Mouse (Mus musculus) fibroblast of lung, adult 2 months (primary cell): Measurements from ENCODE around the gene Pkdcc.

ENCODE experiments used
- DNase-seq: peaks from one replicate; pipeline ENCODE4 v3.0.0-alpha.2; 2011; ENCODE audit warnings: low read depth

Gene Pkdcc

GRCm38 (mm10) chr17:83214674-83215528 is at the start of gene Pkdcc:
Gene Pkdcc (plus strand): TSS chr17:83215292.
- DNase-seq, result peak; percentile 40

- DNase-seq, result no peak
Observed at GRCm38 (mm10) chr17:83166195-83166594, 48.9 kb upstream of the Pkdcc start.

DNA sequence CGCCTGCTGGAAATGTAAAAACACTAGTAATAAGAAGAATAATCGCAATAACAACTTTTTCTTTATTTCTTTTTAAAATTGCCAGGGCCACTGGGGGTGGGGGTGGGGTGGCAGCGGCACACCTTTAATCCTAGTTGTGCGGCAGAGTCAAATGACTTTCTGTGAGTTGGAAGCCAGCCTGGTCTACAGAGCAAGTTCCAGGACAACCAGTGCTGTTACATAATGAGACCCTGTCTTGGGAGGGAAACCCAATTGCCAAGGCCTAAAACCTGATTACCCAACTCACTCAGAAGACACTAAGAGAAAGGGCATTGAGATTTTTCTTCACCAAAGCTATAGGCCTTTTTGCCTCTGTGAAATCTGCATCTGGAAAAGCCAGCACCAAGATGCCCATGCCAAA is 38.9 kb upstream of the Pkdcc start:
- DNase-seq, result no peak

- no peak for DNase-seq
Observed at GRCm38 (mm10) chr17:83178483-83179150, 36.5 kb upstream of the Pkdcc start.

DNA sequence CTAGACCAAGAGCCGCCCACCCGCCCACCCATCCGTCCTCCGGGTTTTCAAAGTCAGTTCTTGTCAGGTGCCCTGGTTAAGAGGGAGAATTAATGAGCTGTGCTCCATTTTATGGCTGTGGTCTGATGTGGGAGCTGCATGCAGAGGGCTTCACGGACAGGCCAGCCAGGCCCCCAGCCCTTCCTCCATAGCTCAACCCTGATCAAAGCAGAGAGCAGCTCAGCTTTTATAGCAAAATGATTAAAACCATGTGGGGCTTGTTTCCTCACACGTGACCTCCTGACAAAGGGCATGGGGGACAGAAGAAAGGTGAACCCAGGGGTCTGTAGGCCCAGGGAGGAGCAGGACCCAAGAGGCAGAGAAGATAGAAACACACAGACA is 36.0 kb upstream of the Pkdcc start:
- no peak for DNase-seq

DNA sequence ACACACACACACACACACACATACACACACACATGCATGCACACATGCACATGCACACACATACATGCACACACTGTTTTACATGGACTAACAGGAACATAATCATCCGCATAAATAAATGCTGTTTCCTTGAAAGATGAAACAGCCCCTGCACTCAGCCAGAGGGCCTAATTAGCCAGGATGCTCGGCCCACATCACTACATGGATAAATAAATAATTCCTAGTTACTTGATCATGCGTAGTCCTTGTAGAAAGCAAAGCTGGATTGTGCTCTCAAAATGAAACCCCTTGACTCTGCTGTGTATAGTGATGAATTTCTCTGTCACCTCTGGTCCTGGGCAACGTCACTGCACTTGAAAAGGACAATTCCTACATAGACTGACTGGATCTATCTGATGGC is 35.5 kb upstream of the Pkdcc start:
- DNase-seq, result no peak

DNA sequence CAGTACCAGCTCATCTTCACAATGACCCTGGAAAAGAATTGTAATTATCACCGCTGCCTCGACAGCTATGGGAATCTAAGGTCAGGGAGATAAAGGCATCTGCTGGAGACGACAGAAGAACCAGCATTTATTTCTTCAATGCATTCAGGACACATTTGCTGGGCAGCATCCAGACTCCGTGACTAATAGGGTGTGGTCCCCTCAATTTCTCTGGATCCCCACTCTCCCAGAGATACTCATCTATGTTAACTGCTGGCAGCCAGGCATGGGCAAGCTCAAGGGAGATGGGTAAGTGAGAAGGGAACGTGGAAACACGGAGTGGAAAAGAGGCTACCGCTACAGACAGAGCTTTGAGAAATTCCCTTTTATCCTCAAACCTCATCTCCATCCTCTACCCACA is 34.0 kb upstream of the Pkdcc start:
- no peak for DNase-seq

DNA sequence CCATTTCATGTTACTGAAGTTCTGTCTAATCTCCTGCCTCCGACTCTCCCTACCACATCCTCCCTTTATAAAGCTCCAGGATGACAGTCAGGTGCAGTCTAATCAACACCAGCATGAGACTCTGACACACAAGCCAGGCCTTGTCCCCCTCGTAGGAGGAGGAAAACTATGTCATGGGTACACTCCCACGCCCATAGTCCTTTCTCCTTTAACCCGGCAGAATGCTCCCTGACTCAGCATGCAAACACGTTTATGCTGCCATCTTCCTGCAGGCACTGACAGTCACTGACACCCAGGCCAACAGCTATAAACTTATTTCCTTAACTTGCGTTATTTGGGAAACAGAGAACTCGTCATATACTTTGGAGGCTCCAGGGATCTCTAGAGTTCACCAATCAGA is 33.5 kb upstream of the Pkdcc start:
- no peak for DNase-seq

DNA sequence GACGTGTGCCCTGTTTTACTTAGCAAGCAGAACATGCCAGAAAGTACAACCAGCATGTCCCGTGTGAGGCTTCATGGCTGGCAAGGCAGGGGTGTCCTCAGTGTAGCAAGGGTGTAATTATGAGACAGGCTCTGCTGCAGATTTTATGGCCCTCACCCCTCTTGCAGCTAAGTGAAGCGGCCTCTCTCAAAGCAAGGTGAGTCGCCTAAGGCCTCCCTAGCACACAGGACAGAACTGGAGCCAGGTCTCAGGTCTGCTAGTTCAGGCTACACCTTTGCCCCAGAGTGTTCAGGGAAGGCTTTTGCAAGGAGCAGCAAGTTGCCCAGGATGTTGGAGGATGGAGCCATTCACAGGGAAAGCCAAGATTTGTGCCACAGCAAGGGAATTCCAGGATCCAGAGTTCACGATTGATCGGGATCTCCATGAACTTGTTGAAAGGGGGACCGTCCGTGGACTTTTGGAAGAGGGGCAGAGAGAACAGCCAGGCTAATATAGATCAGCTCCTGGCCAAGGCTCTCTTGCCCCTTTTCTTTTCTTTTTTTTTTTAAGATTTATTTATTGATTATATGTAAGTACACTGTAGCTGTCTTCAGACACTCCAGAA is 32.9 kb upstream of the Pkdcc start:
- no peak for DNase-seq

DNA sequence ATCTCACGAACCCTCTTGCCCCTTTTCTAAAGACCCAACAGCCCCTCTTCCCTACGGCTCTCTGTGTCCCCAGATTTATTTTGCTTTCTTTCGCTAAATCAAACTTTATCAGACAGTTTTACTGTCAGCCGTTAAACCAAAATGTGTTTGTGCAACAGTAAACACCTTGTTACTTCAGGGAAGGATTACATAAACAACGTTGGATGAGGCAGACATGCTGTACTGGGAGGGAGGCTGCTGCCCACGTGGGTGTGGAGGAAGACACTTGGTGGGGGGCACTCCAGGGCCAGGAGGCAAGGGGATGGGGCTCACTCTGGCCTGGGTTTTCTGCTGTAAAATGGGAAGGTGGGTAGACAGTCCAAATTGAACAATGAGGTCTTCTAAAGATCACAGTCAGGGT is 32.3 kb upstream of the Pkdcc start:
- DNase-seq, result no peak

GRCm38 (mm10) chr17:83187751-83188565 is 27.1 kb upstream of the Pkdcc start:
- no peak for DNase-seq

DNA sequence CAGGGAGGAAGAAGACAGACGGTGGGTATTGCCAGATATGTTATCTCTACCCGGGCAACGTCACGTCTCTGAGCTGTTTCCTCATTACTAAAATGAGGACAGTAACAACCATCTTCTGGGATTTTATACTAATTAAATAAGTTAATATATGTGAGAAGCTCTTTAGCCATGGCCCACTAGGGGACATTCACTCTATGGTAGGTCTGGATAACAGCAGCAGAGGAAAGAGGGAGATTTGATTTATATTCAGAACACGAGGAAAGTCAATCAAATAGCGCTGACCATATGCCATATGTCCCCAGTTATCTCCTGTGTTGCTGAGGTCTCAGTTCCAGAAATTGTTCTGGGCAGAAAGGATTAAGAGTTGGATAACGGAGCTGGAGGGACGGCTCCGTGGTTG is 24.3 kb upstream of the Pkdcc start:
- DNase-seq, result no peak

DNA sequence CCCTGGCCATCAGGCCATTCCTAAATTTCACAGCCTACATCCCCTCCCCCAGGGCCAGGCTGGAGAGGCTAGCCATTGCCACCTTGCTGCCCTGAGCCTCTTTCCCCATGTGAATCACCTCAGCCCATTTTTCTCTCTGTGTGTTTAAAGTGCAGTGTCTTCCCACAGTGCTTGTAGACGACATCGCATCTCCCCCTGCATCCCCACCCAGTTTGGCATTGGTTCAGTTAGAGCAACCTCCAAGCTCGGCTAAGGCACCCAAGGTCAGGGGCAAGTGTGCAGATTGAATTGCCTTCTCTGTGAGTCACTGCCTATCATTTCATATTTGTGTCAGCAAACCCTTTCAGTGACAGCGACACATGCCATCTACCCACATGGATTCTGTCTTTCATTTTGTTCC is 20.6 kb upstream of the Pkdcc start:
- DNase-seq, result no peak

DNA sequence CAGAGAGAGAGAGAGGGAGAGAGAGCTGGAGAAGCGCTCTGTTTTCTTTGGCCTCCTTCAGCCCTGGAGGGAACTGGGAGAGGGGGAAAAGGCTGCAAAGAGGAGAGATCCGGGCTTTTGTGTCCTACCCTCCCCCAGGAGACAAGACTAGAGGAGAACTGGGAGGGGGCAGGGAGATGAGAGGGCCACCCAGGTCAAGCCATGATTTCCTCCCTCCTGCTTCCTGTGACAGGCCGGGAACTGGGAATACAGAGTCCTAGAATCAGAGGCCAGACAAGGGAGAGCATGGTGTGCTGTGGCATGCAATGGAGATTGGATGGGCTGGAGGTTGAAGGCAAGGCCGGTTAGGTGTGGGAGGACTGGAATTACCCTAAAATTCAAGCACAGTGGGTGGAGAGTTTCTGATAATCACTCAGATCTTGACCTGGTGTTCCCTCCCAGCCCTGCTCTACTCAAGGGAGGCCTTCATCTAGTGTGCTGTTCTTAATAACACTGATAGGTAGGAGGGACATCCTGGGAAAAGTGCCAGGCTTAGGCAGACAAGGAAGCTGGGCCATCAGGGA is 17.6 kb upstream of the Pkdcc start:
- DNase-seq, result no peak

DNA sequence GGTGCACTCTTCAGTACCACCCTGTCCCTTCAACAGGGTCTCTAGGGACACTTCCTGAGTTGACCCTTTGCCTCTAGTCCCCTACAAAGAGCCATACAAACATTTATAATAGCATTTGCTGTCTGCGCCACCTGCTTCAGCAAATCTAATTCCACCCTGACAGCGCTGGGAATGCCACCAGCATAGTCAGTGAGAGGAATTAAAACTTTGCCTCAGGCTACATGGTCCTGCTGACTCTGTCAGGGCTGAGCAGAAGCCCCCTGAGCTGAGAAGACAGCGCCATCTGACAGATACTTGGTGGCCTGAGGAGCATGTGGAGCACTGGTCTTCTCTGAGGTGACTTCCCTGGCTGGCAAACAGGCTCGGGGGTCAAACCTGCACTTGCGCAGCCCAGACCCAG is 14.6 kb upstream of the Pkdcc start:
- DNase-seq, result no peak

- no peak for DNase-seq
Observed at GRCm38 (mm10) chr17:83201257-83201656, 13.8 kb upstream of the Pkdcc start.

- DNase-seq, result no peak
Observed at GRCm38 (mm10) chr17:83203692-83204383, 11.3 kb upstream of the Pkdcc start.

DNA sequence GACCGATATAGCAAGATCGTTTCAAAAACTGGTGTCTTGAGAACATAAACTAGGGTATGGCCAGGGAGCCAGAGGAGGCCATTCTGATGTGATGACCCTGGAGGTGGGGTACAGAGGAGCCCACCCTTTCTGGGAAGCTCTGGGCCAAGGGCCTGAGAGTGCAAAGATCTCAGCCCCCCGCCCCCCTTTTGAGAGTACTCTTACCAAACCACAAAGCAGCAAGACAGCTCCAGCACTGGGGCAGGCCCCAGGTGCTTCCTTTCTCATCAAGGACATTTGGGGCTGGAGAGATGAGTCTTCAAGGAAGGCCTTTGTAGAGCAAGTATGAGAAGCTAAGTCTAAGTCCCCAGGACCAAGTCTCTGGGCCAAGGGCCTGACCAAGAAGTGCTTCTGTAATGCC is 7.8 kb upstream of the Pkdcc start:
- DNase-seq, result no peak

DNA sequence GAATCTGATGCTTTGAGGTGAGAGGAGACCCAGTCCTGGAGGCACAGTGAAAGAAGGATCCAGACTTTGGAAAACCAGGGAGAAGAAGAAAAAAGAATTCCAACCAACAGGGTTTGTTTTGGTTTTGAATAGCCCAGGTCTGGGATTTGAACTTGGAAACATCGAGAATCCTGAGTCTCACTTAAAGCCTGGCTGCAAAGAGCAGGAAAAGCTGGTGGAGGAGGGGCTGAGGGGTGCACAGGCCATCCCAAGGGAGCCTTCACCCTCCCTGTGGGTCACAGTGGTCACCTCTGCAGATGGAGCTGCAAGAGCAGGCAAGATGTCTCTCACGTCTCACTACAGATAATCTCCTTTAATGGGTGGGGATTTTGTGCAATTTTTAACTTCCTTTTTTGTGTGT is 6.6 kb upstream of the Pkdcc start:
- DNase-seq, result no peak

GRCm38 (mm10) chr17:83210531-83210930 is 4.6 kb upstream of the Pkdcc start:
- DNase-seq, result no peak

- no peak for DNase-seq
Observed at GRCm38 (mm10) chr17:83211196-83211595, 3.9 kb upstream of the Pkdcc start.
